Mouse (Mus musculus) neural tube, embryonic 14.5 days (tissue): ENCODE data around the gene Dlg2. TPM values are rescaled to one million over a fixed set of nuclear protein-coding genes. Genes with fewer than 3 reads are reported as not detected.
A peak's percentile ranks its signal among the peaks of the same experiment; 100 is the strongest.

Source experiments
- ATAC-seq: fragments of 200-750 bp; cut with Nextera tagmentation; 2 replicates; pipeline ENCODE4 v1.8.0; 2017; ENCODE audit warnings: low read depth, mild to moderate bottlenecking, moderate TSS enrichment, moderate library complexity
- H3K27ac ChIP-seq: fragments of 300-500 bp; sonication (generic); 2 replicates; pipeline ENCODE4 v1.5.1; 2014; ENCODE audit warnings: low read depth, mild to moderate bottlenecking, control low read depth, low read length, moderate library complexity, mixed read lengths
- H3K27me3 ChIP-seq: fragments of 300-500 bp; sonication (generic); 2 replicates; pipeline ENCODE4 v1.6.1; 2014; ENCODE audit warnings: low read length; ENCODE audit not compliant: control insufficient read depth, insufficient read depth
- H3K36me3 ChIP-seq: fragments of 300-500 bp; sonication (generic); 2 replicates; pipeline ENCODE4 v1.6.1; 2014; ENCODE audit warnings: low read length, mixed read lengths; ENCODE audit not compliant: control insufficient read depth, insufficient read depth
- H3K4me1 ChIP-seq: fragments of 300-500 bp; sonication (generic); 2 replicates; pipeline ENCODE4 v1.6.1; 2014; ENCODE audit warnings: low read length; ENCODE audit not compliant: control insufficient read depth, insufficient read depth
- H3K4me2 ChIP-seq: fragments of 300-500 bp; sonication (generic); 2 replicates; pipeline ENCODE4 v1.6.1; 2014; ENCODE audit warnings: mild to moderate bottlenecking, low read depth, low read length, control low read depth
- H3K4me3 ChIP-seq: fragments of 300-500 bp; sonication (generic); 2 replicates; pipeline ENCODE4 v1.5.1; 2014; ENCODE audit warnings: low read depth, low read length, control low read depth, mixed read lengths
- H3K9ac ChIP-seq: fragments of 300-500 bp; sonication (generic); replicated peaks from 2 replicates; pipeline ENCODE4 v1.6.1; 2014; ENCODE audit warnings: low read depth, mild to moderate bottlenecking, control low read depth, low read length, mixed read lengths
- H3K9me3 ChIP-seq: fragments of 300-500 bp; sonication (generic); 2 replicates; pipeline ENCODE4 v1.6.1; 2016; ENCODE audit warnings: low read length; ENCODE audit not compliant: control insufficient read depth
- WGBS: fragments of 180-500 bp; shearing (Covaris S2); extraction: QIAGEN DNeasy Blood & Tissue Kit; methylation state at CpG from one replicate; pipeline ENCODE4 v1.1.7; 2014; 5-methylcytosine and 5-hydroxymethylcytosine counted together
- polyA plus RNA-seq: library from polyadenylated mRNA; unstranded; fragments of >200 nt; fragmentation: Nextera tagmentation; extraction: Ambion mirVana; gene quantifications from 2 replicates; pipeline ENCODE4 v1.2.1, GENCODE M21; 2014

Dlg2 gene
- polyA plus RNA-seq, 1 experiment from 2014 or later: 48.0 TPM

GRCm38 (mm10) chr7:92024928-92025327 lies 1548.5 kb downstream of the Dlg2 start:
- WGBS: 90% methylated on average over 1 of the region's 1 CpGs
- H3K9me3 ChIP-seq: no peaks in the 10 kb centered on the region
- H3K4me3 ChIP-seq: no peak overlapping the region
- H3K4me2 ChIP-seq: no peak overlapping the region
- no peaks in the 10 kb centered on the region for H3K36me3 ChIP-seq
- H3K27me3 ChIP-seq: no peaks in the 10 kb centered on the region
- H3K27ac ChIP-seq: no peak overlapping the region
- no peak overlapping the region for H3K9ac ChIP-seq
- no peak for ATAC-seq
- no peaks in the 10 kb centered on the region for H3K4me1 ChIP-seq

GRCm38 (mm10) chr7:92025465-92026056 lies 1549.1 kb downstream of the Dlg2 start:
- ATAC-seq: no peak

GRCm38 (mm10) chr7:92027049-92027448 lies 1550.6 kb downstream of the Dlg2 start:
- H3K27ac ChIP-seq: no peak overlapping the region
- no peaks in the 10 kb centered on the region for H3K27me3 ChIP-seq
- H3K4me1 ChIP-seq: no peaks in the 10 kb centered on the region
- H3K4me2 ChIP-seq: no peak overlapping the region
- H3K4me3 ChIP-seq: no peak overlapping the region
- H3K36me3 ChIP-seq: no peaks in the 10 kb centered on the region
- no peak overlapping the region for H3K9ac ChIP-seq
- ATAC-seq: peak; percentile 72; the same call in 1 of the 2 replicates
- no peaks in the 10 kb centered on the region for H3K9me3 ChIP-seq
- WGBS: 38% methylated on average over 7 of the region's 7 CpGs

More at GRCm38 (mm10) chr7:92025465-92026056, 1549.1 kb downstream of the Dlg2 start:
- no peak overlapping the region for H3K27ac ChIP-seq
- H3K27me3 ChIP-seq: no peaks in the 10 kb centered on the region
- 44% methylated on average over 2 of the region's 2 CpGs for WGBS
- H3K9ac ChIP-seq: no peak overlapping the region
- H3K36me3 ChIP-seq: no peaks in the 10 kb centered on the region
- no peaks in the 10 kb centered on the region for H3K4me1 ChIP-seq
- H3K4me3 ChIP-seq: no peak overlapping the region
- H3K4me2 ChIP-seq: no peak overlapping the region
- H3K9me3 ChIP-seq: no peaks in the 10 kb centered on the region

GRCm38 (mm10) chr7:92034256-92034655 lies 1557.8 kb downstream of the Dlg2 start:
- ATAC-seq: no peak
- no peaks in the 10 kb centered on the region for H3K27me3 ChIP-seq
- no peak overlapping the region for H3K27ac ChIP-seq
- no peaks in the 10 kb centered on the region for H3K4me1 ChIP-seq
- WGBS: 91% methylated on average over 2 of the region's 2 CpGs
- no peaks in the 10 kb centered on the region for H3K9me3 ChIP-seq
- H3K36me3 ChIP-seq: no peaks in the 10 kb centered on the region
- H3K4me3 ChIP-seq: no peak overlapping the region
- no peak overlapping the region for H3K9ac ChIP-seq
- H3K4me2 ChIP-seq: no peak overlapping the region

GRCm38 (mm10) chr7:92040187-92040586 lies 1563.7 kb downstream of the Dlg2 start:
- no peak overlapping the region for H3K4me3 ChIP-seq
- no peak overlapping the region for H3K9ac ChIP-seq
- no peaks in the 10 kb centered on the region for H3K36me3 ChIP-seq
- H3K4me2 ChIP-seq: no peak overlapping the region
- no peaks in the 10 kb centered on the region for H3K9me3 ChIP-seq
- no peak overlapping the region for H3K27ac ChIP-seq
- H3K4me1 ChIP-seq: no peaks in the 10 kb centered on the region
- ATAC-seq: no peak; the same call in 1 of the 2 replicates
- H3K27me3 ChIP-seq: no peaks in the 10 kb centered on the region

GRCm38 (mm10) chr7:92040785-92041411 lies 1564.4 kb downstream of the Dlg2 start:
- WGBS: 45% methylated on average over 2 of the region's 2 CpGs
- H3K36me3 ChIP-seq: no peaks in the 10 kb centered on the region
- peak; percentile 46; the same call in 1 of the 2 replicates for ATAC-seq
- H3K27me3 ChIP-seq: no peaks in the 10 kb centered on the region
- H3K4me1 ChIP-seq: no peaks in the 10 kb centered on the region
- no peak overlapping the region for H3K4me2 ChIP-seq
- H3K4me3 ChIP-seq: no peak overlapping the region
- H3K9me3 ChIP-seq: no peaks in the 10 kb centered on the region
- H3K9ac ChIP-seq: no peak overlapping the region
- H3K27ac ChIP-seq: no peak overlapping the region

GRCm38 (mm10) chr7:92044966-92045365 lies 1568.5 kb downstream of the Dlg2 start:
- Histone ChIP-seq H3K27me3 (no peaks in the 10 kb centered on the region), H3K4me2 (no peak overlapping the region), H3K36me3 (no peaks in the 10 kb centered on the region), H3K4me3 (no peak overlapping the region), H3K9ac (no peak overlapping the region), H3K9me3 (no peaks in the 10 kb centered on the region), H3K4me1 (no peaks in the 10 kb centered on the region), H3K27ac (no peak overlapping the region)
- WGBS: 95% methylated on average over 1 of the region's 1 CpGs
- ATAC-seq: no peak

- 43% methylated on average over 2 of the region's 2 CpGs for WGBS
- Histone ChIP-seq H3K27me3 (no peaks in the 10 kb centered on the region), H3K9me3 (no peaks in the 10 kb centered on the region), H3K27ac (no peak overlapping the region), H3K4me1 (no peaks in the 10 kb centered on the region), H3K4me2 (no peak overlapping the region), H3K36me3 (no peaks in the 10 kb centered on the region), H3K4me3 (no peak overlapping the region), H3K9ac (no peak overlapping the region)
- no peak for ATAC-seq
These were observed 1570.8 kb downstream of the Dlg2 start for GRCm38 (mm10) chr7:92047271-92047670.

- no peak for ATAC-seq
- no peaks in the 10 kb centered on the region for H3K9me3 ChIP-seq
- no peaks in the 10 kb centered on the region for H3K36me3 ChIP-seq
- WGBS: 94% methylated on average over 1 of the region's 1 CpGs
- H3K27ac ChIP-seq: no peak overlapping the region
- H3K9ac ChIP-seq: no peak overlapping the region
- no peak overlapping the region for H3K4me3 ChIP-seq
- H3K27me3 ChIP-seq: no peaks in the 10 kb centered on the region
- no peak overlapping the region for H3K4me2 ChIP-seq
- H3K4me1 ChIP-seq: no peaks in the 10 kb centered on the region
These were observed 1572.4 kb downstream of the Dlg2 start for GRCm38 (mm10) chr7:92048876-92049275.
